Comparison of ENCODE assay signal across 23 mouse cellular contexts in the genomic region with DNA sequence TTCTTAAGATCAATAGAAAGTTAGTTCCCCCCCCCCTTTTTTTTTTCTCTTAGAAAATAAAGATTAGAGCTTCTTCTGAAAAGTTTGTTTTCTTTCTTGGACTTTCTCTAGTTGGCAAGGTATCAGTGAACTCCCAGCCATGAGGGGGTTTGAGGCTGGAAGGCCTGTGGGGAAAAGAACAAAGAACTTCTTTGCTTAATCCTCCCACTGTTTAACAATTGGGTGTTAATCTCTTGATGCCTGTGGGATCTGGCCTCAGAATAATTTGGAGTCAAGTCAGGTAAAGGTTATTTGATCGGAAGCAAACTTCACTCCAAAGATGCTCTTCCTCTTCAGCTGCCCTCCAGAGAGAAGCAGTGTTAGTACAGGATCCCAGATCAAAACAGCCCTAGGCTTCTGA.
DNase-seq lines count a peak whose midpoint lies in the region; ATAC-seq and TF ChIP-seq lines count a peak whose summit lies in the region.
"Had no signal": no experiment of that assay in that cellular context is flagged by ENCODE, and none has a peak within 500 bp of the region (broad histone marks: within the 10 kb centered on the region; RNA-seq: fewer than 3 reads in every experiment).

No protein-coding gene starts in this region.

- H3K27ac ChIP-seq in midbrain, embryonic 11.5 days (ENCODE audit: low read depth, low read length) = no peak overlapping the region
- no peak overlapping the region for H3K27ac ChIP-seq in midbrain, embryonic 15.5 days
- no peak overlapping the region for H3K27ac ChIP-seq in midbrain, embryonic 14.5 days (replicated peaks; ENCODE audit: low read depth, low read length)
- no peak overlapping the region for H3K27ac ChIP-seq in midbrain, postnatal 0 days (ENCODE audit: low read depth, low read length)
- H3K27ac ChIP-seq: embryonic facial prominence, embryonic 13.5 days; embryonic facial prominence, embryonic 15.5 days; forebrain, embryonic 10.5 days; forebrain, embryonic 12.5 days had no signal

- no peak overlapping the region for H3K4me2 ChIP-seq in midbrain, embryonic 11.5 days
- H3K4me2 ChIP-seq in midbrain, embryonic 15.5 days = no peak overlapping the region
- H3K4me2 ChIP-seq in midbrain, embryonic 14.5 days (ENCODE audit: low read length) = no peak overlapping the region
- H3K4me2 ChIP-seq in midbrain, postnatal 0 days (ENCODE audit: low read depth, low read length, poor library complexity, severe bottlenecking) = no peak overlapping the region
- H3K4me2 ChIP-seq: embryonic facial prominence, embryonic 13.5 days; embryonic facial prominence, embryonic 15.5 days; forebrain, embryonic 12.5 days had no signal

- peak; percentile 86 for DNase-seq in midbrain, embryonic 11.5 days (ENCODE audit: low spot score, missing footprints)
- DNase-seq in midbrain, embryonic 14.5 days = peak; percentile 34
- no peak for DNase-seq in midbrain, postnatal 0 days (ENCODE audit: low spot score)
- DNase-seq in R1 (ENCODE audit: low read depth, low spot score) = peak; percentile 55
- no peak for DNase-seq in cerebellum, postnatal 10 days
- DNase-seq in spleen, adult 18-20 months = no peak
- DNase-seq: adrenal gland, adult 2 months; adrenal gland, postnatal 10 days; adrenal gland, postnatal 25 days; cerebellum, adult 11-12 months; cerebellum, adult 2 months; cerebellum, adult 9-10 months; cerebellum, postnatal 14 days; cerebellum, postnatal 36 days; embryo, embryonic 11 days had no signal

- H3K27me3 ChIP-seq in midbrain, embryonic 11.5 days (ENCODE audit: control insufficient read depth, insufficient read depth, low read length) = no peaks in the 10 kb centered on the region
- no peaks in the 10 kb centered on the region for H3K27me3 ChIP-seq in midbrain, embryonic 15.5 days (replicated peaks)
- H3K27me3 ChIP-seq in midbrain, embryonic 14.5 days (ENCODE audit: control insufficient read depth, insufficient read depth, low read length) = no peaks in the 10 kb centered on the region
- H3K27me3 ChIP-seq in midbrain, postnatal 0 days (ENCODE audit: insufficient read depth, low read length) = no peaks in the 10 kb centered on the region
- H3K27me3 ChIP-seq: embryonic facial prominence, embryonic 13.5 days; embryonic facial prominence, embryonic 15.5 days; forebrain, embryonic 12.5 days; Patski had no signal

- ATAC-seq in midbrain, embryonic 11.5 days (ENCODE audit: low FRiP score) = peak; percentile 58; the same call in 1 of the 2 replicates
- no peak for ATAC-seq in midbrain, embryonic 15.5 days (replicated peaks)
- ATAC-seq in midbrain, embryonic 14.5 days (ENCODE audit: low FRiP score, low TSS enrichment) = no peak
- ATAC-seq in midbrain, postnatal 0 days (ENCODE audit: low FRiP score) = no peak
- ATAC-seq: Patski had no signal

- WGBS in midbrain, embryonic 11.5 days = 4% methylated on average over 1 of the region's 1 CpGs
- 7% methylated on average over 1 of the region's 1 CpGs for WGBS in midbrain, embryonic 15.5 days
- 8% methylated on average over 1 of the region's 1 CpGs for WGBS in midbrain, embryonic 14.5 days
- 19% methylated on average over 1 of the region's 1 CpGs for WGBS in midbrain, postnatal 0 days

- H3K4me1 ChIP-seq in midbrain, embryonic 11.5 days (ENCODE audit: control insufficient read depth, insufficient read depth, low read length) = peaks cover 3% of the 10 kb centered on the region
- H3K4me1 ChIP-seq in midbrain, embryonic 15.5 days = no peaks in the 10 kb centered on the region
- H3K4me1 ChIP-seq in midbrain, embryonic 14.5 days (ENCODE audit: control insufficient read depth, insufficient read depth, low read length) = peaks cover 5% of the 10 kb centered on the region
- no peaks in the 10 kb centered on the region for H3K4me1 ChIP-seq in midbrain, postnatal 0 days (ENCODE audit: insufficient read depth, low read length)
- H3K4me1 ChIP-seq: embryonic facial prominence, embryonic 13.5 days; embryonic facial prominence, embryonic 15.5 days had no signal

- no peak overlapping the region for H3K4me3 ChIP-seq in midbrain, embryonic 11.5 days (ENCODE audit: low read depth, low read length)
- no peak overlapping the region for H3K4me3 ChIP-seq in midbrain, embryonic 15.5 days
- H3K4me3 ChIP-seq in midbrain, embryonic 14.5 days (replicated peaks; ENCODE audit: low read depth, low read length) = no peak overlapping the region
- no peak overlapping the region for H3K4me3 ChIP-seq in midbrain, postnatal 0 days (ENCODE audit: low read depth, low read length)
- H3K4me3 ChIP-seq: embryonic facial prominence, embryonic 13.5 days; embryonic facial prominence, embryonic 15.5 days; erythroblast, embryonic 14.5 days; forebrain, embryonic 10.5 days; forebrain, embryonic 12.5 days had no signal

- H3K9ac ChIP-seq in midbrain, embryonic 11.5 days (ENCODE audit: low read length) = no peak overlapping the region
- no peak overlapping the region for H3K9ac ChIP-seq in midbrain, embryonic 15.5 days
- H3K9ac ChIP-seq in midbrain, embryonic 14.5 days (replicated peaks; ENCODE audit: low read length) = no peak overlapping the region
- no peak overlapping the region for H3K9ac ChIP-seq in midbrain, postnatal 0 days (replicated peaks; ENCODE audit: low read length, poor library complexity, severe bottlenecking)
- H3K9ac ChIP-seq: embryonic facial prominence, embryonic 13.5 days; embryonic facial prominence, embryonic 15.5 days; forebrain, embryonic 12.5 days had no signal

- no peaks in the 10 kb centered on the region for H3K9me3 ChIP-seq in midbrain, embryonic 11.5 days (ENCODE audit: control insufficient read depth, low read length)
- H3K9me3 ChIP-seq in midbrain, embryonic 15.5 days = no peaks in the 10 kb centered on the region
- H3K9me3 ChIP-seq in midbrain, embryonic 14.5 days (ENCODE audit: control insufficient read depth, low read length) = no peaks in the 10 kb centered on the region
- no peaks in the 10 kb centered on the region for H3K9me3 ChIP-seq in midbrain, postnatal 0 days (ENCODE audit: low read length)
- H3K9me3 ChIP-seq: embryonic facial prominence, embryonic 13.5 days; embryonic facial prominence, embryonic 15.5 days; forebrain, embryonic 10.5 days; forebrain, embryonic 12.5 days; G1E had no signal

- TF ChIP-seq CTCF in midbrain, postnatal 0 days (IDR thresholded peaks at IDR 0.05) = no peak

- no peaks in the 10 kb centered on the region for H3K36me3 ChIP-seq in midbrain, embryonic 11.5 days (ENCODE audit: control insufficient read depth, insufficient read depth, low read length)
- H3K36me3 ChIP-seq in midbrain, embryonic 15.5 days (replicated peaks) = no peaks in the 10 kb centered on the region
- H3K36me3 ChIP-seq in midbrain, embryonic 14.5 days (ENCODE audit: control insufficient read depth, insufficient read depth, low read length) = no peaks in the 10 kb centered on the region
- no peaks in the 10 kb centered on the region for H3K36me3 ChIP-seq in midbrain, postnatal 0 days (ENCODE audit: insufficient read depth, low read length)
- H3K36me3 ChIP-seq: embryonic facial prominence, embryonic 13.5 days; embryonic facial prominence, embryonic 15.5 days; forebrain, embryonic 10.5 days; forebrain, embryonic 12.5 days; G1E had no signal

Comparison
In these comparisons a context has a peak if more than half of its experiments do, and no peak if none do; other contexts are left out.
1. DNase-seq: peak in midbrain, embryonic 11.5 days (single experiment), midbrain, embryonic 14.5 days (single experiment) and R1 (single experiment); none in midbrain, postnatal 0 days (single experiment), cerebellum, postnatal 10 days (0 of 2) and spleen, adult 18-20 months (0 of 2).